Mouse (Mus musculus) spleen, adult 2 months (tissue): ENCODE results near the gene Cdh24.

Source experiments
- CTCF ChIP-seq: fragments of 200-500 bp; IDR thresholded peaks from 2 replicates; pipeline ENCODE4 v1.5.1; 2011; ENCODE audit warnings: mild to moderate bottlenecking, inconsistent platforms; ENCODE audit not compliant: insufficient read depth, insufficient read length, insufficient replicate concordance; ENCODE audit errors: extremely low read depth
- POLR2A ChIP-seq: fragments of 200-500 bp; IDR thresholded peaks from 2 replicates; pipeline ENCODE4 v1.6.1; 2011; ENCODE audit warnings: low read depth, low read length, inconsistent platforms

DNA sequence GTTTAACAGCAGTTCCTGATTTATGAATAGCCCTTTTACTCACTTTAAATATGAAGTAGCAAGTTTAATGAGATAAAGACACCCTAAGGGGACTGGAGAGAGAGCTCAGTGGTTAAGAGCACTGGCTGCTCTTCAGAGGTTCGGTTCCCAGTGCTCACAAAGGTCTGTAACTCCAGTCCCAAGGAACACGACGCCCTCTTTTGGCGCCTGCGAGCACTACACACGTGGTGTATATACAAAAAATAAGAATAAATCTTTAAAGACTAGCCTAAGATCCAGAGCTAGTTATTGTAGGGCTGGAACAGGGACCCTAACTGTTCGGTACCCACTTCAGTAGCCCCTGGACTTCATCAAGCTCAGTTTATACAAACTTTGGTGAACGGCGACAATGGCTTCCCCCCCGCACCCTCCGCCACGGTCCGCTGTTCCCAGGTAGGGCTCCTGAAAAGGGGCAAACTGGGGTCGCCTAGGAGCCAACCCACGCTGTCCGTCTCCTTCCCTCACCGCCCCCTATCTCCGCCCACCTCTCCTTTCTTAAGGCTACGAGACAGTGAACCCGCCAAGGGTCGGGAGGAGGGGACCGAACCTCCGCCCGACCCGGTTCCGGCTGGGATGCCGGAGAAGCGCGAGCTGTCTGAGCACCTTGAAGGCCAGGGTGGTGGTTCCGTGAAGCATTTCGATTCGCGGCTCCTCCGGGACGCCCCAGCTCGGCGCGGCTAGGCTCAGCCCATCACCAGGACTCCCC, 23.8 kb downstream of the Cdh24 start:
- TF ChIP-seq CTCF (no peak), POLR2A (no peak; the same call in 1 of the 2 replicates)
